Comparison of ENCODE assay signal across 8 mouse cellular contexts in genomic region chr15:76973855-76974651, GRCm38 (mm10). TPM values are rescaled to one million over a fixed set of nuclear protein-coding genes. Genes with fewer than 3 reads are reported as not detected.
DNase-seq lines count a peak whose midpoint lies in the region; ATAC-seq and TF ChIP-seq lines count a peak whose summit lies in the region.

No protein-coding gene starts in this region.

- ATAC-seq in forebrain, embryonic 13.5 days: peak; percentile 77
- peak; percentile 90 for ATAC-seq in heart, postnatal 0 days (ENCODE audit: insufficient read depth, low read depth)
- no peak for ATAC-seq in liver, embryonic 15.5 days (ENCODE audit: insufficient read depth)
- peak; percentile 83 for ATAC-seq in neural tube, embryonic 13.5 days (ENCODE audit: low read depth)

- no peak for TF ChIP-seq EP300 in heart, postnatal 0 days (IDR thresholded peaks at IDR 0.05; ENCODE audit: low read depth)

- no peaks in the 10 kb centered on the region for H3K27me3 ChIP-seq in E14TG2a.4 (ENCODE audit: insufficient read depth, low read length)
- H3K27me3 ChIP-seq in forebrain, embryonic 13.5 days: no peaks in the 10 kb centered on the region
- H3K27me3 ChIP-seq in heart, postnatal 0 days (ENCODE audit: control insufficient read depth, insufficient read depth, low read length): no peaks in the 10 kb centered on the region
- peaks cover 17% of the 10 kb centered on the region; the same call in 1 of the 2 replicates for H3K27me3 ChIP-seq in liver, embryonic 15.5 days
- no peaks in the 10 kb centered on the region for H3K27me3 ChIP-seq in neural tube, embryonic 13.5 days

- H3K9me3 ChIP-seq in E14TG2a.4 (ENCODE audit: low read length): peaks cover 3% of the 10 kb centered on the region; the same call in 1 of the 2 replicates
- no peaks in the 10 kb centered on the region for H3K9me3 ChIP-seq in forebrain, embryonic 13.5 days (replicated peaks)
- no peaks in the 10 kb centered on the region for H3K9me3 ChIP-seq in heart, postnatal 0 days (replicated peaks; ENCODE audit: control insufficient read depth, low read length)
- no peaks in the 10 kb centered on the region for H3K9me3 ChIP-seq in liver, embryonic 15.5 days (replicated peaks)
- no peaks in the 10 kb centered on the region for H3K9me3 ChIP-seq in neural tube, embryonic 13.5 days

- peak; percentile 72 for DNase-seq in heart, postnatal 0 days (ENCODE audit: low spot score)
- peak; percentile 87 to 93 for DNase-seq in kidney, postnatal 36 days
- peak; percentile 63 for DNase-seq in thymus, postnatal 0 days (ENCODE audit: low spot score)

- peak overlapping the region; percentile 73 for H3K4me3 ChIP-seq in E14TG2a.4 (replicated peaks; ENCODE audit: low read length)
- H3K4me3 ChIP-seq in brown adipose tissue, adult 24 weeks (ENCODE audit: insufficient read depth, low read depth, low read length): peak overlapping the region; percentile 81
- H3K4me3 ChIP-seq in forebrain, embryonic 13.5 days: peak overlapping the region; percentile 50
- peak overlapping the region; percentile 63 for H3K4me3 ChIP-seq in heart, postnatal 0 days (ENCODE audit: low read depth, low read length)
- peak overlapping the region; percentile 52 for H3K4me3 ChIP-seq in liver, embryonic 15.5 days (replicated peaks)
- H3K4me3 ChIP-seq in neural tube, embryonic 13.5 days: peak overlapping the region; percentile 53

- WGBS in forebrain, embryonic 13.5 days: 8% methylated on average over 28 of the region's 31 CpGs
- 6% methylated on average over 24 of the region's 31 CpGs for WGBS in heart, postnatal 0 days
- 6% methylated on average over 31 of the region's 31 CpGs for WGBS in liver, embryonic 15.5 days (ENCODE audit: insufficient replicate concordance)
- 10% methylated on average over 27 of the region's 31 CpGs for WGBS in neural tube, embryonic 13.5 days

- peak overlapping the region; percentile 70 for H3K4me2 ChIP-seq in forebrain, embryonic 13.5 days
- peak overlapping the region; percentile 74 for H3K4me2 ChIP-seq in heart, postnatal 0 days (ENCODE audit: low read depth, low read length)
- H3K4me2 ChIP-seq in liver, embryonic 15.5 days: peak overlapping the region; percentile 71
- H3K4me2 ChIP-seq in neural tube, embryonic 13.5 days: peak overlapping the region; percentile 66

- TF ChIP-seq CTCF in E14TG2a.4 (conservative IDR thresholded peaks at IDR 0.05; ENCODE audit: low read length): no peak
- peak; percentile 69 for TF ChIP-seq CTCF in heart, postnatal 0 days (IDR thresholded peaks at IDR 0.05; ENCODE audit: low read depth)

- H3K27ac ChIP-seq in brown adipose tissue, adult 24 weeks (replicated peaks; ENCODE audit: low read depth, low read length): peak overlapping the region; percentile 78
- H3K27ac ChIP-seq in forebrain, embryonic 13.5 days: peak overlapping the region; percentile 41
- H3K27ac ChIP-seq in heart, postnatal 0 days (ENCODE audit: low read depth): peak overlapping the region; percentile 73
- H3K27ac ChIP-seq in liver, embryonic 15.5 days (replicated peaks): no peak overlapping the region
- H3K27ac ChIP-seq in neural tube, embryonic 13.5 days (replicated peaks): peak overlapping the region; percentile 64; the same call in 1 of the 2 replicates

- H3K9ac ChIP-seq in forebrain, embryonic 13.5 days: peak overlapping the region; percentile 75
- H3K9ac ChIP-seq in heart, postnatal 0 days (replicated peaks; ENCODE audit: low read depth, low read length): peak overlapping the region; percentile 73
- peak overlapping the region; percentile 21; the same call in 1 of the 2 replicates for H3K9ac ChIP-seq in liver, embryonic 15.5 days
- peak overlapping the region; percentile 78 for H3K9ac ChIP-seq in neural tube, embryonic 13.5 days

- H3K36me3 ChIP-seq in E14TG2a.4 (ENCODE audit: insufficient read depth, low read length): no peaks in the 10 kb centered on the region
- no peaks in the 10 kb centered on the region for H3K36me3 ChIP-seq in forebrain, embryonic 13.5 days (ENCODE audit: poor library complexity, severe bottlenecking)
- H3K36me3 ChIP-seq in heart, postnatal 0 days (replicated peaks; ENCODE audit: control insufficient read depth, insufficient read depth, low read length): no peaks in the 10 kb centered on the region
- no peaks in the 10 kb centered on the region for H3K36me3 ChIP-seq in liver, embryonic 15.5 days (replicated peaks)
- H3K36me3 ChIP-seq in neural tube, embryonic 13.5 days: no peaks in the 10 kb centered on the region

- peaks cover 47% of the 10 kb centered on the region for H3K4me1 ChIP-seq in E14TG2a.4 (replicated peaks; ENCODE audit: low read depth, low read length)
- H3K4me1 ChIP-seq in brown adipose tissue, adult 24 weeks (ENCODE audit: control insufficient read depth, insufficient read depth, insufficient read length, low read length): 0 out of 2 replicates have a peak, but pooled peaks cover 4% of the 10 kb centered on the region
- no peaks in the 10 kb centered on the region; the same call in 1 of the 2 replicates for H3K4me1 ChIP-seq in forebrain, embryonic 13.5 days
- no peaks in the 10 kb centered on the region for H3K4me1 ChIP-seq in heart, postnatal 0 days (ENCODE audit: control insufficient read depth, insufficient read depth)
- peaks cover 7% of the 10 kb centered on the region for H3K4me1 ChIP-seq in liver, embryonic 15.5 days (replicated peaks)
- H3K4me1 ChIP-seq in neural tube, embryonic 13.5 days (replicated peaks): peaks cover 12% of the 10 kb centered on the region

RNA-seq across cellular contexts. Expression of gene 1110038F14Rik, which starts 25.7 kb away (rescaled TPM):
- 17.0 and 17.4 TPM in 2 replicates for polyA plus RNA-seq in brown adipose tissue, adult 24 weeks (2012; ENCODE audit: insufficient read depth, insufficient read length, missing spikeins)
- 66.3 and 68.5 TPM in 2 replicates for polyA plus RNA-seq in forebrain, embryonic 13.5 days (2015; fragmentation: Nextera tagmentation; extraction: Ambion mirVana)
- 2.6 and 13.4 TPM in 2 replicates for total RNA-seq in heart, postnatal 0 days (2014; rRNA removed; ENCODE audit: low replicate concordance)
- polyA plus RNA-seq in heart, postnatal 0 days (2015; fragmentation: Nextera tagmentation; extraction: Ambion mirVana): 35.1 and 36.9 TPM in 2 replicates
- 16.4 and 18.7 TPM in 2 replicates for polyA plus RNA-seq in liver, embryonic 15.5 days (2015; fragmentation: Nextera tagmentation; extraction: Ambion mirVana)
- 54.8 and 57.8 TPM in 2 replicates for polyA plus RNA-seq in neural tube, embryonic 13.5 days (2015; fragmentation: Nextera tagmentation; extraction: Ambion mirVana)
- polyA plus RNA-seq in thymus, postnatal 0 days (2015; fragmentation: Nextera tagmentation; extraction: Ambion mirVana): 68.6 and 72.5 TPM in 2 replicates

RNA-seq across cellular contexts. Expression of gene Zfp647, which starts 48.8 kb away (rescaled TPM):
- polyA plus RNA-seq in brown adipose tissue, adult 24 weeks (2012; ENCODE audit: insufficient read depth, insufficient read length, missing spikeins): 1.1 and 2.5 TPM in 2 replicates
- 30.6 and 31.6 TPM in 2 replicates for polyA plus RNA-seq in forebrain, embryonic 13.5 days (2015; fragmentation: Nextera tagmentation; extraction: Ambion mirVana)
- total RNA-seq in heart, postnatal 0 days (2014; rRNA removed; ENCODE audit: low replicate concordance): 3.4 and 8.3 TPM in 2 replicates
- 3.2 and 3.5 TPM in 2 replicates for polyA plus RNA-seq in heart, postnatal 0 days (2015; fragmentation: Nextera tagmentation; extraction: Ambion mirVana)
- 0.74 and 1.1 TPM in 2 replicates for polyA plus RNA-seq in liver, embryonic 15.5 days (2015; fragmentation: Nextera tagmentation; extraction: Ambion mirVana)
- 23.2 and 25.4 TPM in 2 replicates for polyA plus RNA-seq in neural tube, embryonic 13.5 days (2015; fragmentation: Nextera tagmentation; extraction: Ambion mirVana)
- polyA plus RNA-seq in thymus, postnatal 0 days (2015; fragmentation: Nextera tagmentation; extraction: Ambion mirVana): 3.9 and 5.1 TPM in 2 replicates

Comparison
In these comparisons a context has a peak if more than half of its experiments do, and no peak if none do; other contexts are left out.
1. H3K9ac ChIP-seq: peak in every context shown above with its lines; median percentile 78 in neural tube, embryonic 13.5 days; 75 in forebrain, embryonic 13.5 days; 73 in heart, postnatal 0 days; 21 in liver, embryonic 15.5 days.